Mouse (Mus musculus): ENCODE results near the gene Cdk17. TPM values are rescaled to one million over a fixed set of nuclear protein-coding genes. Genes with fewer than 3 reads are reported as not detected.

Cdk17 gene
- polyA plus RNA-seq, 1 experiment from 2014 or later, result 19.2 TPM

DNA sequence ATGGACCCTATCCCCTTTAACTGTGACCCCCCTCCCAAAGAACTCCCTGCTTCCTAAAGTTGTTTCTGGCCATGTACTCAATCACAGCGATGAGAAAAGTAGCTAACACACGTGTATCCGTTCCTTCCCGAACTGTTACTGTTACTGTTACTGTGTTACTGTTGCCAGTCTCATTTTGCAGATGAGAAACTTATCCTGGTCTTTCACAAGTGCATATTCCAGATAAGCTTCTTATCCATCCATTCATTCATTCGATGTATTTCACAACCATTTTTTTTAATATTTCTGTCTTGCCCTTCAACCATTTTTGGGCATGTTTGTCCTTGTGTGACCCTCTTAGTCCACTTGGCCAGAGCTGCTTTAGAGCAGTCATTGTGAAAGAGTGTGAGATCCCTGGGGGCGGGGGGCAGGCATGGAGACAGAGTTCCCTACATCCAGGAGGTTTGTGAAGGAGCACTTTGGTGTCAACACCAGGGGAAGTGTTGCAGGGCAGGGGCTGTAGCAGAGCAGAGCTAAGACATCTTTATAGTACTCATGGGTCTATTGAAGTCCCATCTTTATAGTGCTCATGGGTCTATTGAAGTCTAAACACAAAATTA lies 39.3 kb upstream of the Cdk17 start:
- no peaks in the 10 kb centered on the region for H3K36me3 ChIP-seq (ENCODE audit: control insufficient read depth, insufficient read depth, low read length)
- no peaks in the 10 kb centered on the region for H3K4me1 ChIP-seq (ENCODE audit: control insufficient read depth, insufficient read depth, low read length)
- H3K4me3 ChIP-seq (ENCODE audit: low read depth, low read length), result no peak overlapping the region
- H3K27ac ChIP-seq (replicated peaks; ENCODE audit: low read depth, low read length), result no peak overlapping the region
- no peak overlapping the region for H3K4me2 ChIP-seq (ENCODE audit: low read depth, severe bottlenecking)
- no peak for DNase-seq (ENCODE audit: low spot score)
- no peaks in the 10 kb centered on the region for H3K9me3 ChIP-seq (ENCODE audit: control insufficient read depth, low read length)
- H3K27me3 ChIP-seq (ENCODE audit: control insufficient read depth, insufficient read depth, low read length), result no peaks in the 10 kb centered on the region
- WGBS, result 94% methylated on average over 6 of the region's 6 CpGs
- no peak for ATAC-seq (ENCODE audit: insufficient number of reproducible peaks, low FRiP score, low TSS enrichment, low read depth)
- no peak overlapping the region for H3K9ac ChIP-seq (ENCODE audit: low read length)

DNA sequence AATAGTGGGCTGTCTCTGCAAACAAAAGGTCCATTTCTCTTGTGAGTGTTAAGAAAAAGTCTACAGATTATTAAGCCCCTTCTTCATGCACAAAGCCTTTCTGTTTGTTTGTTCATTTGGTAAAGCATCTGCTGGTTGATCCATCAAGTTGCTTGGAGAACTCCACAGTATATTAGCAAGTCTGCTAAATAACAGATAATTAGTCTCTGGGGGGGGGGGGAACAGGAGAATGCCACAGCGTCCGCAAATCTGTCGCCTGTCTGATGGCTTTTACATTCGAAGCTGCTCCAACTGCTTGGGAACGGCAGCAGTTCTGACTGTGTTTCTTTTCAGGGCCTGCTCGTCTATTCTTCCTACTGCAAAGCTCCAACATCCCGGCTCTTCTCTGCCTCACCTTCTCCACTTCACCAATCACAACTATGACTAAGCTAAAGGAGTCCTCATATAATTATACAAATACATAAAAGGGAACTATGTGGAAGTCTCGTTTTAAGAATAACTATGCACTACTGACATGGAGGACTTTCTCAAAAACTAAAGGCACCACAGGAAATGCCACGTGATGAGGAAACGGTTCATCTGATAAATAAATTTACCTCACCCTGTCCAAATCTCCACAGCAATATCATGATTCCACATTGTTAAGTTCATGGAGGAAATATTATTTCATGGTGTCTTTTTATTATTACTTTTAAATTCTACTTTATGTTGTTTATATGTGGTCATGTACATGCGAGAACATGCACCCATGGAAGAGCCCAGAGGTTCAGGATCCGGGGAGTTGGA lies 38.1 kb upstream of the Cdk17 start:
- ATAC-seq (ENCODE audit: insufficient number of reproducible peaks, low FRiP score, low TSS enrichment, low read depth) (no peak), DNase-seq (ENCODE audit: low spot score) (no peak)
- WGBS, result 72% methylated on average over 12 of the region's 12 CpGs
- no peaks in the 10 kb centered on the region for H3K36me3 ChIP-seq (ENCODE audit: control insufficient read depth, insufficient read depth, low read length)
- H3K4me3 ChIP-seq (ENCODE audit: low read depth, low read length), result no peak overlapping the region
- no peak overlapping the region for H3K4me2 ChIP-seq (ENCODE audit: low read depth, severe bottlenecking)
- no peaks in the 10 kb centered on the region for H3K4me1 ChIP-seq (ENCODE audit: control insufficient read depth, insufficient read depth, low read length)
- H3K27me3 ChIP-seq (ENCODE audit: control insufficient read depth, insufficient read depth, low read length), result no peaks in the 10 kb centered on the region
- H3K27ac ChIP-seq (replicated peaks; ENCODE audit: low read depth, low read length), result no peak overlapping the region
- no peaks in the 10 kb centered on the region for H3K9me3 ChIP-seq (ENCODE audit: control insufficient read depth, low read length)
- no peak overlapping the region for H3K9ac ChIP-seq (ENCODE audit: low read length)

DNA sequence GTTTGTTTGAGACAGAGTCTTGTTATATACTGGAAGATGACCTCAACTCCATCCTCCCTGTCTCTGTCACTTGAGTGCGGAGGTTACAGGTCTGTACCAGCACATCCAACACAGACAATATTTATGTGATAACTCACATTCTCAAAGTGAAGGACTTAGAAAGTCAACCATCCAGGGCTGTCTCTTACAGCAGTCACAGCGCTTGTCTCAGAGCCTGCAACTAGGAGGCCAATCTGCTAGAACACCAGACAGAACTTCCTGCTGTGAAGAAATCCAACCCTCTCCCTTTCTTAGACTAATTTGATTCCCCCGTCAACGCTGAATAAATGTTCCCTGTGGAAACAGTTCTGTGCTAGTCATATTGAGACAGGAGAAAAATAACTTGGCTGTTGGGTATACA lies 37.4 kb upstream of the Cdk17 start:
- Histone ChIP-seq H3K27me3 (ENCODE audit: control insufficient read depth, insufficient read depth, low read length) (no peaks in the 10 kb centered on the region), H3K4me3 (ENCODE audit: low read depth, low read length) (no peak overlapping the region), H3K4me2 (ENCODE audit: low read depth, severe bottlenecking) (no peak overlapping the region), H3K9me3 (ENCODE audit: control insufficient read depth, low read length) (no peaks in the 10 kb centered on the region), H3K36me3 (ENCODE audit: control insufficient read depth, insufficient read depth, low read length) (no peaks in the 10 kb centered on the region), H3K4me1 (ENCODE audit: control insufficient read depth, insufficient read depth, low read length) (no peaks in the 10 kb centered on the region), H3K9ac (ENCODE audit: low read length) (no peak overlapping the region), H3K27ac (replicated peaks; ENCODE audit: low read depth, low read length) (no peak overlapping the region)
- DNase-seq (ENCODE audit: low spot score), result no peak
- ATAC-seq (ENCODE audit: insufficient number of reproducible peaks, low FRiP score, low TSS enrichment, low read depth), result no peak
- WGBS, result 80% methylated on average over 4 of the region's 4 CpGs

DNA sequence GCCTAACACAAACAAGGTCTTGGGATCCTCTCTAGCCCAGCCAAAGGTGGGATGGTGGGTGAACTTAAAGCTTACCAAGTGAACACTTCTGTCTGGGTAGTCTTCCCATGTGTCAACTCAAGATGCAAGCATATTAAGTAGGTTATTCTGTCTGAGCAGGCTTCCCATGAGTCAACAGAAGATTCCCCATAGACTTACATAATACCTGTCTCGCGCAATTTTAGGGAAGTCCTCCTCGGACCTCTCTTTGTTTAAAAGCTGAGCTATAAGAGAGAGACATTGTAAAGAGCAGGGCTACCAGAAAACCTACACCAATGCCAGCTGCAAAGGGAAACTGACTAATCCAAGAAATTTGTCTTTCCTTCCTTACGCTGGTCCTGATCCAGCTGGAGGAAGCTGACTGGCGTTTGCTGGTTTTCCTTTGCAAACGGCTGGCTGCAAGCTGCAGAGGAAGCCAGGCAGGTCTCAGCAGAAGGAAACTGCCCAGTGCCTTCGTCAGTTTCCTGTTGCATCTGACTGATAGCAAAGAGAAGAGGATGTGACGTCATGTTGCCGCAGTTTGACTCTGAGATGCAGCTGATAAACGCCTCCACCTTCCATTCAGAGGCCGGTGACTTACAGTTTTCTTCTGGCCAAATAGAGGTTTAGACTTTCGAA lies 36.6 kb upstream of the Cdk17 start:
- H3K4me2 ChIP-seq (ENCODE audit: low read depth, severe bottlenecking), result no peak overlapping the region
- WGBS, result 78% methylated on average over 12 of the region's 12 CpGs
- no peak overlapping the region for H3K4me3 ChIP-seq (ENCODE audit: low read depth, low read length)
- H3K27me3 ChIP-seq (ENCODE audit: control insufficient read depth, insufficient read depth, low read length), result no peaks in the 10 kb centered on the region
- DNase-seq (ENCODE audit: low spot score) (no peak), ATAC-seq (ENCODE audit: insufficient number of reproducible peaks, low FRiP score, low TSS enrichment, low read depth) (no peak)
- H3K4me1 ChIP-seq (ENCODE audit: control insufficient read depth, insufficient read depth, low read length), result no peaks in the 10 kb centered on the region
- no peak overlapping the region for H3K27ac ChIP-seq (replicated peaks; ENCODE audit: low read depth, low read length)
- H3K36me3 ChIP-seq (ENCODE audit: control insufficient read depth, insufficient read depth, low read length), result no peaks in the 10 kb centered on the region
- H3K9me3 ChIP-seq (ENCODE audit: control insufficient read depth, low read length), result no peaks in the 10 kb centered on the region
- H3K9ac ChIP-seq (ENCODE audit: low read length), result no peak overlapping the region

DNA sequence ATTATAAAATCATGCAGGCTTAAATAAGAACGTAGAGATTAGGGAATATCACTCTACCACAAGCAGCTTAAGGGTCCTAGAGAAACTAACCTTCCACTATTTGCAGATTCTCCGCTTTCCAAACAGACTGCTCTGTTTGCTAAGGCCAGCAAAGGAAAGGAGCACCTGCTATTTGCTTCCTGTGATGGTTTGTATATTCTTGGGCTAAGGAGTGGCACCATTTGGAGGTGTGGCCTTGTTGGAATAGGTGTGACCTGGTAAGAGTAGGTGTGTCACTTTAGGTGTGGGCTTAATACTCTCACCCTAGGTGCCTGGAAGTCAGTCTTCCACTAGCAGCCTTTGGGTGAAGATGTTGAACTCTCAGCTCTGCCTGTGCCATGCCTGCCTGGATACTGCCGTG lies 34.6 kb upstream of the Cdk17 start:
- no peaks in the 10 kb centered on the region for H3K9me3 ChIP-seq (ENCODE audit: control insufficient read depth, low read length)
- ATAC-seq (ENCODE audit: insufficient number of reproducible peaks, low FRiP score, low TSS enrichment, low read depth) (no peak), DNase-seq (ENCODE audit: low spot score) (no peak)
- no peak overlapping the region for H3K4me2 ChIP-seq (ENCODE audit: low read depth, severe bottlenecking)
- H3K4me3 ChIP-seq (ENCODE audit: low read depth, low read length), result no peak overlapping the region
- no peaks in the 10 kb centered on the region for H3K4me1 ChIP-seq (ENCODE audit: control insufficient read depth, insufficient read depth, low read length)
- no peak overlapping the region for H3K9ac ChIP-seq (ENCODE audit: low read length)
- no peaks in the 10 kb centered on the region for H3K27me3 ChIP-seq (ENCODE audit: control insufficient read depth, insufficient read depth, low read length)
- 81% methylated on average over 3 of the region's 3 CpGs for WGBS
- H3K27ac ChIP-seq (replicated peaks; ENCODE audit: low read depth, low read length), result no peak overlapping the region
- no peaks in the 10 kb centered on the region for H3K36me3 ChIP-seq (ENCODE audit: control insufficient read depth, insufficient read depth, low read length)

DNA sequence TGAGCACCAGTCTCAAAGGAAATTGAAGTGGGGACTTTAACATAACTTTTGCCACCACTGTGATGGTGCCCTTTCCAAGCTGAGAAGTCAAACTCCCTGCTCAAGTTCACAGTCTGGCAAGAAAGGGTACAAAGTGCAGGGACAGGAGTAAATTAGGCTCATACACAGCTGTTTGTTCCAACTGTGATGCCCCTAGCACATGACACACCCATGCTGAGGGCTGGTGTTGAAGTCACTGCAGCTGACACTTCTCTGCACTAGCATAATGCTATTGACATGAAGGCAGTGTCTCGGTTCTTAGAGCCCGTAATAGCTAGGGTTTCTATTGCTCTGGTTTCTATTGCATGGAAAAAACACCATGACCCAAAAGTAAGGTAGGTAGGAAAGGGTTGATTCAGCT lies 32.1 kb upstream of the Cdk17 start:
- no peaks in the 10 kb centered on the region for H3K9me3 ChIP-seq (ENCODE audit: control insufficient read depth, low read length)
- no peak overlapping the region for H3K4me3 ChIP-seq (ENCODE audit: low read depth, low read length)
- DNase-seq (ENCODE audit: low spot score) (no peak), ATAC-seq (ENCODE audit: insufficient number of reproducible peaks, low FRiP score, low TSS enrichment, low read depth) (no peak)
- no peak overlapping the region for H3K4me2 ChIP-seq (ENCODE audit: low read depth, severe bottlenecking)
- H3K4me1 ChIP-seq (ENCODE audit: control insufficient read depth, insufficient read depth, low read length), result no peaks in the 10 kb centered on the region
- WGBS, result 92% methylated on average over 2 of the region's 2 CpGs
- no peaks in the 10 kb centered on the region for H3K27me3 ChIP-seq (ENCODE audit: control insufficient read depth, insufficient read depth, low read length)
- no peak overlapping the region for H3K9ac ChIP-seq (ENCODE audit: low read length)
- H3K27ac ChIP-seq (replicated peaks; ENCODE audit: low read depth, low read length), result no peak overlapping the region
- H3K36me3 ChIP-seq (ENCODE audit: control insufficient read depth, insufficient read depth, low read length), result no peaks in the 10 kb centered on the region

DNA sequence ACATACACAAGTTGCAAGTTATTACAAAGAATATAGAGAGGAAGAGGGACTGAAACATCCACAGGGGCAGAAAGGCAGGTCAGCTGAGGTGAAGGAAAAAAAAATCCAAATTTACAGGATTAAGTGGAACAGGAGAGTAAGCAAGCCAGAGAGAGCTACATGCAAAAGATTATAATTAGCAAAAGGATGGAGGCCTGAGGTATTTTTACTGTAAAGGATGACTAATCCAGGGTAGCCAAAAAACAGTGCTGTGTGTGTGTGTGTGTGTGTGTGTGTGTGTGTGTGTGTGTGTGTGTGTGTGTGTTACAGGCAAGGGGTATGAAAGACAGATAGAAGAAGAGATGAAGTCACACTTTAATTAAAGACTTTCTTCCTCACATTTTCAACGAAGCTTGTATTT lies 31.3 kb upstream of the Cdk17 start:
- H3K27me3 ChIP-seq (ENCODE audit: control insufficient read depth, insufficient read depth, low read length), result no peaks in the 10 kb centered on the region
- ATAC-seq (ENCODE audit: insufficient number of reproducible peaks, low FRiP score, low TSS enrichment, low read depth), result no peak
- no peaks in the 10 kb centered on the region for H3K4me1 ChIP-seq (ENCODE audit: control insufficient read depth, insufficient read depth, low read length)
- no peak for DNase-seq (ENCODE audit: low spot score)
- WGBS, result 85% methylated on average over 1 of the region's 1 CpGs
- H3K4me2 ChIP-seq (ENCODE audit: low read depth, severe bottlenecking), result no peak overlapping the region
- no peak overlapping the region for H3K27ac ChIP-seq (replicated peaks; ENCODE audit: low read depth, low read length)
- no peaks in the 10 kb centered on the region for H3K9me3 ChIP-seq (ENCODE audit: control insufficient read depth, low read length)
- H3K9ac ChIP-seq (ENCODE audit: low read length), result no peak overlapping the region
- no peaks in the 10 kb centered on the region for H3K36me3 ChIP-seq (ENCODE audit: control insufficient read depth, insufficient read depth, low read length)
- H3K4me3 ChIP-seq (ENCODE audit: low read depth, low read length), result no peak overlapping the region

DNA sequence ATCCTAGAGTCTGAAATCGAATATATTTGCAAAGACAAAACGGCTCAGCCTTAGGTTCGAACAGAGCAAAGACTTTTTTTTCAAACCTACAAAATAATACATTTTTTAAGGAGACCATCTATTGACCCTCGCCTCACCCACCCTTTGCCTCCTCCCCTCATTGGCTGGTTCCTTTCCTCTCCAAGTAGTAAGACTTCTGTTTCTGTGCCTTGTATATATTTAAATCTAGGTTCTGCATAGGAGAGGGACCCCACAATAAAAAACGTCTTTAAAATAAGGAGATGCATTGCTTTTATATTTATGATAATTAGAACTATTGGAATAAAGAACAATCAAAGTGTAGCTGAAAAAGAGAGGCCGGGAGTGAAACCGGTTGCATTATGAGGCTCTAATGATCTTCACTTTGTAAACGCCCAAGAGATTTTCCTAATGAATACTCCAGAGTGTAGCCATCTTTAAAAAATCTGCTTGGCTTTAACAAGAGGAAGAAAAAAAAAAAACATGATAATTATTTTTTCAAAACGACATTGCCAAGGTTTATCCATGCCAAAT lies 30.7 kb upstream of the Cdk17 start:
- H3K9ac ChIP-seq (ENCODE audit: low read length), result no peak overlapping the region
- H3K9me3 ChIP-seq (ENCODE audit: control insufficient read depth, low read length), result no peaks in the 10 kb centered on the region
- DNase-seq (ENCODE audit: low spot score) (no peak), ATAC-seq (ENCODE audit: insufficient number of reproducible peaks, low FRiP score, low TSS enrichment, low read depth) (no peak)
- H3K27me3 ChIP-seq (ENCODE audit: control insufficient read depth, insufficient read depth, low read length), result no peaks in the 10 kb centered on the region
- WGBS, result 83% methylated on average over 9 of the region's 9 CpGs
- no peaks in the 10 kb centered on the region for H3K4me1 ChIP-seq (ENCODE audit: control insufficient read depth, insufficient read depth, low read length)
- no peaks in the 10 kb centered on the region for H3K36me3 ChIP-seq (ENCODE audit: control insufficient read depth, insufficient read depth, low read length)
- H3K4me2 ChIP-seq (ENCODE audit: low read depth, severe bottlenecking), result no peak overlapping the region
- H3K27ac ChIP-seq (replicated peaks; ENCODE audit: low read depth, low read length), result no peak overlapping the region
- no peak overlapping the region for H3K4me3 ChIP-seq (ENCODE audit: low read depth, low read length)
